Mouse (Mus musculus) heart, adult 2 months (tissue): ENCODE data around the gene Cd200.

Source experiments
- CTCF ChIP-seq: fragments of 200-600 bp; IDR thresholded peaks from 2 replicates; pipeline ENCODE4 v1.8.1; 2022; ENCODE audit warnings: antibody characterized with exemption, mild to moderate bottlenecking, moderate library complexity
- POLR2A ChIP-seq: fragments of 200-500 bp; IDR thresholded peaks from 2 replicates; pipeline ENCODE4 v1.6.1; 2011; ENCODE audit warnings: mild to moderate bottlenecking, low read depth, low read length, control low read depth; ENCODE audit not compliant: insufficient read depth

DNA sequence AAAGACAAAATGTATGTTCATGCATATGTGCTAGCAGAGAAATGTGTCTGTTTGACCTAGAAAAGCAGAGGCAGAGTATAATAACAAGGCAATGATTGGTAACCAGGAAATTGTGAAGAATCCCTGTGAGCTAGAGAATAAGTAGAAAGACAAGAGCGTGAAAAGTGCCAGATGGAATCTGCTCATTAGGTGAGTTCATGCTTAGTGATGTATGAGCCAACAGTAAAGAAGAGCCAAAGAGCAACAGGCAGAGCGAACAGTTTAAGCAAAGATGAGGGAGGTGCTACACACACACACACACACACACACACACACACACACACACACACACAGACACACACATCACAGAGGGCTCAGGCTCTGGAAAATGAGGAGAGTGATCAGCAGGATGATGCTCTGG is 11.4 kb downstream of the Cd200 start:
- no peak for TF ChIP-seq CTCF
- no peak for TF ChIP-seq POLR2A
